Mouse (Mus musculus): ENCODE data around the gene Dok5. TPM values are rescaled to one million over a fixed set of nuclear protein-coding genes. Genes with fewer than 3 reads are reported as not detected.
A peak's percentile ranks its signal among the peaks of the same experiment; 100 is the strongest.

The Dok5 gene
- total RNA-seq, 2 experiments from 2014 or later = 0.23 to 0.48 TPM

DNA sequence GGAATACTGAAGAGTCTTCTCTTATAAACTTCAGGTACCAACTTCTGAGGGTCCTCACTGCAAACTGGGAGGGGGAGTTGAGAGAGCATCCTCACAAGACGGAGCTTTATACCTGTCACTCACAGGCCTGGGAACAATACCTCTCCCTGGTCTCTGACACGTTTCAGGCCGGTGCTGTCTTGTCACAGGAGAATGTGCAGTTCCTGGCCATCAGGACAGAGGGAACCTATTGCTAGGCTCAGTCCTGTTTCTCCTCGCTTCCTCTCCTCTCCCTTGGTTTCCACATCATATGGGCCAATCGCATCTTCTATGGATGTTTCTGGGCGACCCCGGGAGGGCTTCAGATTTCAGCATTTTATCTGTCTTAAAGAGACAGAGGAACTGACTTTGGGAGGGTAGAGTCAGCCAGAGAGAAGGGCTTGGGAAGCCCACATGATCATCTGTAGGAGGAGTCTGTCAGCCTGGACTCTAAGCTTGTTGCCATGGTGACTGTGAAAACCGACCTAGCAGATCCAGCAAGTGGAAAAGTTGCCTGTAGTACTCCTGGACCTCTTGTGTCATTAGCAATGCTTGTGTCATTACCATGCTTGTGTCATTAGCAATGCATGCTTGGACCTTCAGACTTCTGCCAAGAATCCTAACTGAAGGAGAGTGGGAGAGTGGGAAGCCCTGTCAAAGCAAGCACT is 59.9 kb downstream of the Dok5 start:
- no peak for DNase-seq (ENCODE audit: low spot score in 2 of 2)

- DNase-seq (ENCODE audit: low spot score in 2 of 2) = no peak
Measured at GRCm38 (mm10) chr2:170795242-170795641, 63.6 kb downstream of the Dok5 start.

- DNase-seq (ENCODE audit: low spot score in 2 of 2) = no peak
Measured at GRCm38 (mm10) chr2:170802984-170803383, 71.4 kb downstream of the Dok5 start.

DNA sequence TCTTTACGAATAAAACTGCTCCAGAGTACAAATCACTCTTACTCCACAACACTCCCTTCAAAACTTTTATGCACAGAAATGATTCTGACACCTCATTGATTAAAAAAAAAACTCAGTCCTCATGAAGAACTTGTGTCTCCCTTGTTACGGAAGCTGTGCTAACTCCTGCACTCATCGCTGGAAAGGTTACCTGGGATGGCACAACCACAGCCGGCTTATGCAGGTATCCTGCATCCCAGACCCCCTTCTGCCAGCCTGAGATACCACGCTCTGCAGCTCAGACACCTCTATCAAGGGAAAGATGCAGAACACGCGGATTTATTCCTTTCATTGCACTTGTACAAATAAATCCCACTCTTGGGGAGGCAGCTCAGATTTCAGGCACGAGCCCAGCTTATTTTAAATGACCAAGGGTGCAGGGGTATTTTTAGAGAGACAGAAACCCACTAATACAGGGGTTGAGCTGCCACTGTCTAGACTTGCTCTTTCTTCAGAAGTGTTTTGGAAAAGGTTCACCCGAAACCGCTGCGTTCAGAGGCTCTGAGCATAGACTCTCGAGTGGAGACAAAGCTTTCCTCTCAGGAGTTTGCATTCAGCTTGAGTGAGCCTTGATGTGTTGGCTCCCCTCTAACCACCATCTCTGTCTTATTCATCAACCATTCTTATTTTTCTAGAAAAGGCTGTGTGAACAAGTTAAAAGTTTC is 76.1 kb downstream of the Dok5 start:
- no peak for DNase-seq (ENCODE audit: low spot score in 2 of 2)

DNA sequence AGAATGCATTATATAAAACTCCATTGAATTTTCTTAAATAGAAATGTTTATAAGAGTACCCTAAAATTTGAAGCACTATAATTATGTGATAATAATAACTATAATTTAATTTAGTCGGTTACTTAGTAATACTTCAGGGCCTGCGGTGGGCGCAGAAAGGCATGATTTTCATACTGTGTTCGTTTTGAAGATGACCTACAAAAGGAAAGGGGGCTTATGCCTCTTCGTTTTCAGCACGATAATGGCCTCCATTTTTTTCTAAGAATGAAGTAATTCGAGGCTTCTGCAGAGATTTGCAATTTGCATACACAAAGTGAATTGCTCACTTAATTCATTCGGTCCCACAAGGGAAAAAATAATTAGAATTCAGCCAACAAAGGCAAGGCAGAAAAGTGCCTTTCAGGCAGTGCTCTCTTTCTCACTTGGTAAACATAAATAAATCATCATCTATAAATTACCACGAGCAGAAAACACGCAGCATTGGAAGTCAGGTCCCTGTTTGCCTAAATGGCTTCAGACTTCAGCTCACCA is 76.7 kb downstream of the Dok5 start:
- no peak for DNase-seq (ENCODE audit: low spot score in 2 of 2)

DNA sequence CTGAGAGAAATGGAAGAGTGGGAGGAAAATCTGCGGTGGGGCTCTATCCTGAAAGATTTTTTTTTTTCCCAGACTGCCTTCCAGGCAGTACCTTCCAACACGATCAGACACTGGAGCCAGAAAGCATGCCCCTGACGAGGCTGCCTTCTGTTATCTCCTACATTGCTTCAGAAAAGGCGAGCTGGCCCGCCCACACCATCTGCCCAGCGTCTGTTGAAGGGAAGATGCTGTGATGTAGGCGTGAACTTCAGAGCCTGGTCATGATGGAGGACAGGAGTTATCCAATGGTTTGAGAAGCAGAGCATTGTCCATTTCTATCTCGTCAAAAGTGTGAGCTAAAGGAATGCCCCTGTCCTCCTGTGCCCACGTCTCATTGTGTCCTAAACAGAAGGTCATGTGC is 79.7 kb downstream of the Dok5 start:
- DNase-seq (ENCODE audit: low spot score in 2 of 2) = no peak

- no peak for DNase-seq (ENCODE audit: low spot score in 2 of 2)
Measured at GRCm38 (mm10) chr2:170816302-170816701, 84.7 kb downstream of the Dok5 start.

GRCm38 (mm10) chr2:170817112-170817703 is 85.6 kb downstream of the Dok5 start:
- no peak for DNase-seq (ENCODE audit: low spot score in 2 of 2)

GRCm38 (mm10) chr2:170826821-170827441 is 95.3 kb downstream of the Dok5 start:
- DNase-seq (ENCODE audit: low spot score in 2 of 2) = peak; percentile 31 to 38

DNA sequence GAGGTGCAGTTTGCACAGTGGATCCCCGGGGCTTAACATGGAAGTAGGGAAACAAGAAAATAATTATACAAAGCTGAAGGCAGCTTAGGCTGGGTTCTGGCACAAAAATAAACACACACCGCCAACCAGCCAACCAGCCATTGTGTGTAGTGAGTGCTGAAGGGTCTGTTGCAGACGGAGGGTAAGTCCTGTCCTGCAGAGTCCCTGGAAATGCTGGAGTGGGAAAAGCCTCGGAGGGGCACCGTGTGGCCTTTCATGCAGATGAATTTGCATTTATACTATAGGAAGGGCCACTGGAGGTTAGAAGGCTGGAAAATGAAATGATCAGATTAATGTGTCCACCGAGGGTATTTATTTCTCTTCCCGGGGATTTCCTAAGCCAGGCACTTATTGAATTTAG is 97.2 kb downstream of the Dok5 start:
- no peak for DNase-seq (ENCODE audit: low spot score in 2 of 2)

DNA sequence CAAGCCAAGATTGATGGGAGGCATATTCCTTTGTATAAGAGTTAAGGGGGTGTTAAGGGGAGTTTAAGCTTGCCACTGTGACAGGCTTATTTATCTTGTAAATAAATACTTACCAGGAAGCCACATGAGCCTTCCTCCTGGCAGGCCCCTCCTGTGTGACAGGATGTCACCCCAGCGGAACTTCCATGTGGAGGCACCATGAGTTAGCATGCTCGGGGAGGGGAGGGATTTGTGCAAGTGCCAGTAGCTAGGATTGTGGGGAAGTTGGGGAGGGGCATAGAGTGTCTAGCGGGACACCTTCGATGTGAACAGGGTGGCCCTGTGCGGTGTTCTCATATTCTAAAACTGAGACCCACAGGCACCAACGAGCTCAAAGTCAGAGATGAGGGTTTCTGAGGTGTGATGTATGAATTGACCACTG is 97.6 kb downstream of the Dok5 start:
- DNase-seq (ENCODE audit: low spot score in 2 of 2) = no peak

- DNase-seq (ENCODE audit: low spot score in 2 of 2) = no peak
Measured at GRCm38 (mm10) chr2:170829988-170830387, 98.4 kb downstream of the Dok5 start.

- no peak for DNase-seq (ENCODE audit: low spot score in 2 of 2)
Measured at GRCm38 (mm10) chr2:170836862-170837261, 105.3 kb downstream of the Dok5 start.

- DNase-seq (ENCODE audit: low spot score in 2 of 2) = no peak
Measured at GRCm38 (mm10) chr2:170837363-170837762, 105.8 kb downstream of the Dok5 start.

GRCm38 (mm10) chr2:170837824-170838557 is 106.4 kb downstream of the Dok5 start:
- DNase-seq (ENCODE audit: low spot score in 2 of 2) = peak in 1 of 2 experiments; percentile 10

DNA sequence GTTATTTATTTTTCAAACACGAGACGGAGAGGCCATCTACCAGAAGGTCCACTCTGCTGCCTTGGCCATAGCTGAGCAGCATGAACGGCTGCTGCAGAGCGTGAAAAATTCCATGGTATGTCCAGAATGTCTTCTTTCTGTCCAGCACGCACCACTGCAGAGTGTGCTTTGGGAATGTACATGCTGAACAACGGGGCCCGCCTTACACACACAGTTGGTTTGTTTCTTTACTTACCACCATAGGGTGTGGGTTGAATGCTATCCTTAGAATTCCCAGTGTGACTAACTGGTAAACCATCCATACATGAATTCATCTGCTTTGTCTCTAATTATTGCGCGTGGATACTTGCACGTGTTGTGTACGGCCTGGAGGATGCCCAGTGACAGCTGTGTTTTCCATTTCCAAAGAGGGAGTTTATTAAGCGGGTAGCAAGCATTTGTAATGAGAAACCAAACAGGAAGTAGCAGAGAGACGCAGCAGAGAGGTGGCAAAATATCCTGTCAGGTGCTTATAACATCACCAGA is 109.9 kb downstream of the Dok5 start:
- no peak for DNase-seq (ENCODE audit: low spot score in 2 of 2)

- DNase-seq (ENCODE audit: low spot score in 2 of 2) = no peak
Measured at GRCm38 (mm10) chr2:170845511-170845910, 113.9 kb downstream of the Dok5 start.

DNA sequence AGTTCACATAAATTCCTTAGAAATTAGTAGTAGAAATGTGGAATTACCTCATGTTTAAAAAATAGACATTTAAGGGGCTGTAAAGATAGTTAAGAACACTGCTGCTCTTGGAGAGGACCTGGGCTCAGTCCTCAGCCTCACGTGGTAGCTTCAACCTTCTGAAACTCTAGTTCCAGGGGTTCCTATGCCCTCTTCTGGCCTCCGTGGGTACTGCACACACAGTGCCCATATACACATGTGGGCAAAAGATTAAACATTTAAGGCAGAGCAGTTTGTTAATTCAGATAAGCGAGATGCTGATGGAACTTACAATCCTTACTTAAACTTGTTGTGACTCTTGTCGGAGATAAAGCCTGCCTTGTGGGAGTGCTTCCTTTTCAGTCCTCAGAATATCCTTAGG is 118.5 kb downstream of the Dok5 start:
- no peak for DNase-seq (ENCODE audit: low spot score in 2 of 2)

DNA sequence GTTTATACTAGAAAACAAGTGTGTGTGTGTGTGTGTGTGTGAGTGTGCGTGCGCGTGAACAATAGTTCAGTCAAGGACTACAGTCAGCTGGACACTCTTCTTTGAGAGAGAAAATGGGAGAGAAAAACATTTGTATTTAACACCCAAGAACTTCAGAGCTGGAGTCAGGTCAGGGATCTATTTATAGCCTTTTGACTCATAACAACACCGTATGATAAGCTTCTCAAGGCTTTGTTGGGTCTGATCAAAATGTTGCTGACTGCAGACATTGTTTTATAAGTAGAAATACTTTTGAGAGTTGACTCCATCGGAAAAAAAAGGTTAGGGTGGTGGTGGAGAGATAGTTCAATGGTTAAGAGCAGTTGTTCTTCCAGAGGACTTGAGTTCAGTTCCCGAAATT is 120.7 kb downstream of the Dok5 start:
- DNase-seq (ENCODE audit: low spot score in 2 of 2) = no peak

DNA sequence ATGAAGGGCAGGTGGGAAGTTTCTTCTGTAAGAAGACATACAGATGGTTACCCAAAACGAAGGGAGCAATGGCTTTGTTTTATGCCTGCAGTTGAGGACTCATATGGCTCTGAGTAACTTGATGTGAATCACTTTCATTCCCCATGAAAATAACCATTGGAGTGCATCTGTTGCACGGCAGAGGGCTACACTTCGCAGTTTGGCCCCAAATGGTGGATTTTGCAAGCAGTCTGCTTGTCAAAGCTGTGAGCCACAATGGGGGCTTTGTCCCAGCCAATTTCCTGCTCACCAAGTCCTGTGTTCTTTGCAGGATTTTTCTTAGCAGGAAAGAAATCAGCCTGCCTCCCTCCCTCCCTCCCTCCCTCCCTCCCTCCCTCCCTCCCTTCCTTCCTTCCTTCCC is 123.6 kb downstream of the Dok5 start:
- no peak for DNase-seq (ENCODE audit: low spot score in 2 of 2)

- no peak for DNase-seq (ENCODE audit: low spot score in 2 of 2)
Measured at GRCm38 (mm10) chr2:170856085-170856484, 124.5 kb downstream of the Dok5 start.
